Mouse (Mus musculus) left cerebral cortex, adult 9 months (tissue): ENCODE data around the gene Cd79b.
"Not testable (repeated sequence)": the region's sequence is repeated elsewhere in the genome, so short reads cannot be mapped to it uniquely, and the experiment has no call there.

Experiments used
- DNase-seq, 2 experiments: peaks; one replicate each; pipeline ENCODE4 v3.0.0; 2022; ENCODE audit warnings: low spot score in 2 of 2

Cd79b gene

GRCm38 (mm10) chr11:106314333-106314812, at the start of gene Cd79b:
Gene Cd79b, minus strand, starts transcription at chr11:106314762.
- DNase-seq = no peak

- DNase-seq = no peak
These were observed 44.8 kb upstream of the Cd79b start for GRCm38 (mm10) chr11:106359350-106359749.

GRCm38 (mm10) chr11:106355382-106356128, 41.0 kb upstream of the Cd79b start:
- no peak for DNase-seq

GRCm38 (mm10) chr11:106354181-106354580, 39.6 kb upstream of the Cd79b start:
- DNase-seq = no peak

GRCm38 (mm10) chr11:106353188-106353587, 38.6 kb upstream of the Cd79b start, which contains the start of gene Scn4a:
Gene Scn4a, minus strand, starts transcription at chr11:106353288.
- DNase-seq = no peak

- DNase-seq = no peak
These were observed 37.4 kb upstream of the Cd79b start for GRCm38 (mm10) chr11:106351941-106352340.

- DNase-seq = no peak
These were observed 36.7 kb upstream of the Cd79b start for GRCm38 (mm10) chr11:106351253-106351652.

- no peak for DNase-seq
These were observed 36.3 kb upstream of the Cd79b start for GRCm38 (mm10) chr11:106350853-106351252.

GRCm38 (mm10) chr11:106349772-106350171, 35.2 kb upstream of the Cd79b start:
- no peak for DNase-seq

GRCm38 (mm10) chr11:106344910-106345309, 30.3 kb upstream of the Cd79b start:
- no peak for DNase-seq

GRCm38 (mm10) chr11:106340990-106341520, 26.5 kb upstream of the Cd79b start:
- no peak for DNase-seq

- not testable (repeated sequence) for DNase-seq
These were observed 24.8 kb upstream of the Cd79b start for GRCm38 (mm10) chr11:106339323-106339722.

GRCm38 (mm10) chr11:106338870-106339269, 24.3 kb upstream of the Cd79b start:
- no peak for DNase-seq

- DNase-seq = no peak
These were observed 23.5 kb upstream of the Cd79b start for GRCm38 (mm10) chr11:106338029-106338428.

- DNase-seq = no peak
These were observed 19.5 kb upstream of the Cd79b start for GRCm38 (mm10) chr11:106334066-106334465.

GRCm38 (mm10) chr11:106332458-106332857, 17.9 kb upstream of the Cd79b start:
- no peak for DNase-seq

- peak in 1 of 2 experiments; percentile 28 for DNase-seq
These were observed 15.1 kb upstream of the Cd79b start for GRCm38 (mm10) chr11:106329682-106330081.

- DNase-seq = no peak
These were observed 14.6 kb upstream of the Cd79b start for GRCm38 (mm10) chr11:106329128-106329527.

- no peak for DNase-seq
These were observed 14.0 kb upstream of the Cd79b start for GRCm38 (mm10) chr11:106328521-106328920.

- DNase-seq = no peak
These were observed 11.9 kb upstream of the Cd79b start for GRCm38 (mm10) chr11:106326475-106326874.

- peak in 1 of 2 experiments; percentile 62 for DNase-seq
These were observed 11.1 kb upstream of the Cd79b start for GRCm38 (mm10) chr11:106325566-106326206.

GRCm38 (mm10) chr11:106324858-106325257, 10.3 kb upstream of the Cd79b start:
- DNase-seq = no peak
